Mouse (Mus musculus) forebrain, embryonic 15.5 days (tissue): Measurements from ENCODE around the gene Rsph9. TPM values are rescaled to one million over a fixed set of nuclear protein-coding genes. Genes with fewer than 3 reads are reported as not detected.
A peak's percentile ranks its signal among the peaks of the same experiment; 100 is the strongest.

Experiments used
- ATAC-seq: fragments of 200-750 bp; cut with Nextera tagmentation; replicated peaks from 2 replicates; pipeline ENCODE4 v1.8.0; 2017; ENCODE audit warnings: mild to moderate bottlenecking, moderate TSS enrichment, moderate library complexity
- H3K27ac ChIP-seq: fragments of 300-500 bp; sonication (generic); replicated peaks from 2 replicates; pipeline ENCODE4 v1.5.1; 2015; ENCODE audit warnings: mild to moderate bottlenecking, inconsistent platforms
- H3K27me3 ChIP-seq: fragments of 300-500 bp; sonication (generic); 2 replicates; pipeline ENCODE4 v1.6.1; 2015; ENCODE audit warnings: inconsistent platforms
- H3K36me3 ChIP-seq: fragments of 300-500 bp; sonication (generic); 2 replicates; pipeline ENCODE4 v1.6.1; 2015; ENCODE audit warnings: mild to moderate bottlenecking, inconsistent platforms
- H3K4me1 ChIP-seq: fragments of 300-500 bp; sonication (generic); 2 replicates; pipeline ENCODE4 v1.6.1; 2015; ENCODE audit warnings: inconsistent platforms
- H3K4me2 ChIP-seq: fragments of 300-500 bp; sonication (generic); replicated peaks from 2 replicates; pipeline ENCODE4 v1.6.1; 2015; ENCODE audit warnings: mild to moderate bottlenecking, inconsistent platforms
- H3K4me3 ChIP-seq: fragments of 300-500 bp; sonication (generic); 2 replicates; pipeline ENCODE4 v1.5.1; 2015; ENCODE audit warnings: mild to moderate bottlenecking, inconsistent platforms
- H3K9ac ChIP-seq: fragments of 300-500 bp; sonication (generic); replicated peaks from 2 replicates; pipeline ENCODE4 v1.6.1; 2015; ENCODE audit warnings: mild to moderate bottlenecking, inconsistent platforms
- H3K9me3 ChIP-seq: fragments of 300-500 bp; sonication (generic); 2 replicates; pipeline ENCODE4 v1.6.1; 2016; ENCODE audit warnings: inconsistent platforms
- WGBS: fragments of 180-500 bp; shearing (Covaris S2); methylation state at CpG from one replicate; pipeline ENCODE4 v1.1.7; 2015; ENCODE audit warnings: mixed read lengths; 5-methylcytosine and 5-hydroxymethylcytosine counted together
- polyA plus RNA-seq: library from polyadenylated mRNA; unstranded; fragments of >200 nt; fragmentation: Nextera tagmentation; extraction: Ambion mirVana; gene quantifications from 2 replicates; pipeline ENCODE4 v1.2.1, GENCODE M21; 2015

The Rsph9 gene
- 37.2 and 45.7 TPM in 2 replicates for polyA plus RNA-seq

DNA sequence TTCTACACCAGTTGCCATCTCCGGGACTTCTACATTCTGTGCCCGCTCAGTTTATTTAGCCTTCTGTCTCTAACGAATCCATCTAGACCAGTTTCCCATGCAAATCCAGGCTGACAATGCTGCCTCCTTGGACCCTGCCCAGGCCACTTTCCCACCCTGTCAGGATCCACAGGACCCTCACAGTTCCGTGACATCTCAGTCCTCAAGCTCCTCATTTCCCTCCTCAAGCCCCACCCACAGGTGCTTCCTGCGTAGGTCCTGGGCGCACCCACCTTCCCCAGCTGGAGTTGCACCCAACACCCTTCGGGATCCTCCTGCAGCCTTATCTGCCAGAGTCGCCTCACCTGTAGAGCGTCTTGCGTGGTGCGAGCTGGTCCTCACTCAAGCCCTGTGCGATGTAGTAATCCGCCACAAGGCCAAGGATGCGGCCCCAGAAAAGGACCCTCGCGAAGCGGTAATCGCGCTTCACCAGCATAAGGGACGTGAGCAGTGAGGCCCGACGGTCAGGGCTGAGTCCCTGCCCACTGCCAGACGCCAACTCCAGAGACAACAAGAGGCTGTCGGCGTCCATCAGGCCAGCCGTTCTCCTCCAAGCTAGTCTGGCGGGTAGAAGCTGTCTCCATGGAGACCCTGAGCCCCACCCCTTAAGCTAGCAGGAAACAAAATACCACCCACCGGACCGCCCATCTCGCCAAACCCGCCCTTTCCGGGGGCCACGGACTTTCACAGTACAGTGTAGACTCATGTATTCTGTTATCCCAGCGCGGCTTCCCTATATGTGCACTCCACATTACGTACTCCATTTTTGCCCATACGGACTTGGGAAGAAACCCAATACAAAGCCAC, at the start of gene Rsph9:
Rsph9 (minus strand) TSS at position 639 of the 846 bp plus-strand sequence.
- 4% methylated on average over 37 of the region's 37 CpGs for WGBS
- Histone ChIP-seq H3K27me3 (no peaks in the 10 kb centered on the region), H3K36me3 (peaks cover 23% of the 10 kb centered on the region), H3K9me3 (no peaks in the 10 kb centered on the region), H3K27ac (peak within 1 kb of the TSS; percentile 35), H3K4me2 (peak within 1 kb of the TSS; percentile 86), H3K4me1 (peaks cover 16% of the 10 kb centered on the region), H3K9ac (peak within 1 kb of the TSS; percentile 60), H3K4me3 (peak within 1 kb of the TSS; percentile 59)
- ATAC-seq = peak; percentile 97

DNA sequence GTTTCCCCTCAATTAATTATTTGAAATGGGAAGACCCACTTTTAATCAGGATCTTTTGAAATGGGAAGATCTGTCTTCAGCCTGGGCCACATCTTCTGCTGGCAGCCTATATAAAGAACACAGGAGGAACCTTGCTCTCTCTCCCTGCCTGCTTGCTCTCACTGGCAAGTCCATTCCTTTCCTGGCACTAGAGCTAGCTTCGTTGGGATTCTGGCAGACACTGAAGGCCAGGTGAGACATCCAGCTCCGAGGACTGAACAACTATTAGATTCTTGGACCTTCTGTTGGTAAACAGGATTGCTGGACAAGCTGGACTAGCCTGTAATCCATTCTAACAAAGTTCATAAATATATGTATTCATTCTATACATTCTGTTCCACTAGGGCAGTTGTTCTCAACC, 44.8 kb upstream of the Rsph9 start:
- no peak overlapping the region for H3K27ac ChIP-seq
- H3K4me1 ChIP-seq = no peaks in the 10 kb centered on the region
- ATAC-seq = no peak
- no peaks in the 10 kb centered on the region for H3K9me3 ChIP-seq
- no peak overlapping the region for H3K4me2 ChIP-seq
- H3K4me3 ChIP-seq = no peak overlapping the region
- 95% methylated on average over 2 of the region's 2 CpGs for WGBS
- no peaks in the 10 kb centered on the region for H3K27me3 ChIP-seq
- H3K36me3 ChIP-seq = peaks cover 79% of the 10 kb centered on the region
- H3K9ac ChIP-seq = no peak overlapping the region

DNA sequence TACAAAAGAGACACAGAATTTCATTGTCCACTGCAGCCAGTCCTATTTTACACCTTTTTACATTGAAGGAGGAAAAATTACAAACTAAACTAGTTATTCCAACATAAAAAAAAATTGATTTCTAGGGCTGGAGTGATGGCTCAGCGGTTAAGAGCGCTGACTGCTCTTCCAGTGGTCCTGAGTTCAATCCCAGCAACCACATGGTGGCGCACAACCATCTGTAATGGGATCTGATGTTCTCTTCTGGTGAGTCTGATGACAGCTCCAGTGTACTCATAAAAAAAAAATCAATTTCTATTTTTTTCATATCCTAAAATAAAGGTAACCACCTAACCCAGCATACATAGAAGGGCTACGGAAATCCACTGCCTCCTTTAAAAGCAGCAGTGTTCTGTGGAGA, 38.3 kb upstream of the Rsph9 start:
- H3K9ac ChIP-seq = no peak overlapping the region
- no peaks in the 10 kb centered on the region for H3K9me3 ChIP-seq
- WGBS = 89% methylated on average over 4 of the region's 4 CpGs
- H3K4me2 ChIP-seq = no peak overlapping the region
- no peaks in the 10 kb centered on the region for H3K4me1 ChIP-seq
- H3K27ac ChIP-seq = no peak overlapping the region
- peaks cover 88% of the 10 kb centered on the region for H3K36me3 ChIP-seq
- H3K27me3 ChIP-seq = no peaks in the 10 kb centered on the region
- no peak for ATAC-seq
- no peak overlapping the region for H3K4me3 ChIP-seq

DNA sequence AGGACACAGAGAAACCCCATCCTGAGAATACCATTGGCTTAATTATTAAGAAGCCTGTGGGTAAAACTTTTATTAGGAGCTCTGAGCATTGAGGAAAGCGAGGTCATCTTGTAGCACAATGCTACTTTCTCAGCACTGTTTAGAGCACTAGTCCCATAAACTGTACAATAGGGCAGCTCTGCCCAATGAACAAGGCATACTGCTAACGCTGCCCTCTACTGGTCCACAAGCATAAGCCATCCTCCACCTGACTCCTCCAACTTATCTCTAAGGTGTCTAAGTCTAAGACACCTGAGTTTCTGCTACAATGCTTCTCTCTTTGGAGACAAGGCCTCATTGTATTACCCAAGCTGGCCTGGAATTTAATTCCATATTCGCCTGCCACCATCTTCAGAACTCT, 26.5 kb upstream of the Rsph9 start:
- Histone ChIP-seq H3K27ac (no peak overlapping the region), H3K4me3 (no peak overlapping the region), H3K36me3 (peaks cover 77% of the 10 kb centered on the region), H3K9me3 (no peaks in the 10 kb centered on the region), H3K27me3 (no peaks in the 10 kb centered on the region), H3K4me2 (no peak overlapping the region), H3K9ac (no peak overlapping the region), H3K4me1 (no peaks in the 10 kb centered on the region)
- ATAC-seq = no peak
- 77% methylated on average over 3 of the region's 3 CpGs for WGBS

DNA sequence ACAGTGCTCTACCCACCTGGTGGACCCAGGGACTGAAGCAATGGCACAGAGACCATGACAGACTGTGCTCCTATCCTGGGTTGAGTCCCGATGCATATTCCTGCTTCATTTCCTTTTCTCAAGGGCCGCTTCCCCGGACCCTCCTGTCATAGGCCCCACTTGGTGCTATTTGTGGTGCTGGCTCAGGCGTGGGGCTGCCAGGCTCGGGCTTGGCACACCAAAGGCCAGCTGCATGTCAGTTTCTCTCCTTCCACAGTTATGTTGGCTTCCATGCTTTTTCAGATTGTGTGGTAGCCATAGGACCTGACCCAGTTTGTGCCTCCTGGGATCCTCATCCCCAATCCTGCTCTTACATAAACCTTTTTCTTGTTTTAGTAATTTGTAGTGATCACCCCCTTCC, 24.8 kb upstream of the Rsph9 start:
- 95% methylated on average over 5 of the region's 5 CpGs for WGBS
- H3K27me3 ChIP-seq = no peaks in the 10 kb centered on the region
- H3K9me3 ChIP-seq = no peaks in the 10 kb centered on the region
- H3K4me3 ChIP-seq = no peak overlapping the region
- ATAC-seq = no peak
- no peak overlapping the region for H3K4me2 ChIP-seq
- peaks cover 85% of the 10 kb centered on the region for H3K36me3 ChIP-seq
- H3K9ac ChIP-seq = no peak overlapping the region
- no peak overlapping the region for H3K27ac ChIP-seq
- H3K4me1 ChIP-seq = no peaks in the 10 kb centered on the region

DNA sequence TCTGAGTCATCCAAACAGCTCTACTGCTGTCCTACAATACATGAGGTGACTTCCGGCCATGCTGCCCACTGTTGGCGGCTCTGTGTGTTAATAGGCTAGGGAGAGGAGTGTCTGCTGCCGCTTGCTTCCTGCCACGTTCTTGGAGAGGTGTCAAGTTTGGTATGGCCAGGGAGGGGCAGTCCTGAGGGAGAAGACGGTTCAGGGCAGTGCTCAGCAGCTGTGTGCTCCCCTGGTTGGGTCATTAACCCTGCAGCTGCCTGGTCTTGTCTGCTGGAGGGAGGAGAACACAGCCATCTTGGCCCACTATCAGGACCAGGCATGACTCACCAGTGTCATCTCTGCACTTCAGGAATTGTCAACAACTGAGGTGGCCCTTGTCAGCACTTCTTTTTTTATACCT, 24.3 kb upstream of the Rsph9 start:
- no peak overlapping the region for H3K4me3 ChIP-seq
- peaks cover under 1% of the 10 kb centered on the region; the same call in 1 of the 2 replicates for H3K4me1 ChIP-seq
- H3K9ac ChIP-seq = no peak overlapping the region
- no peaks in the 10 kb centered on the region for H3K27me3 ChIP-seq
- no peak for ATAC-seq
- no peaks in the 10 kb centered on the region for H3K9me3 ChIP-seq
- WGBS = 63% methylated on average over 5 of the region's 5 CpGs
- no peak overlapping the region for H3K27ac ChIP-seq
- no peak overlapping the region for H3K4me2 ChIP-seq
- H3K36me3 ChIP-seq = peaks cover 83% of the 10 kb centered on the region

DNA sequence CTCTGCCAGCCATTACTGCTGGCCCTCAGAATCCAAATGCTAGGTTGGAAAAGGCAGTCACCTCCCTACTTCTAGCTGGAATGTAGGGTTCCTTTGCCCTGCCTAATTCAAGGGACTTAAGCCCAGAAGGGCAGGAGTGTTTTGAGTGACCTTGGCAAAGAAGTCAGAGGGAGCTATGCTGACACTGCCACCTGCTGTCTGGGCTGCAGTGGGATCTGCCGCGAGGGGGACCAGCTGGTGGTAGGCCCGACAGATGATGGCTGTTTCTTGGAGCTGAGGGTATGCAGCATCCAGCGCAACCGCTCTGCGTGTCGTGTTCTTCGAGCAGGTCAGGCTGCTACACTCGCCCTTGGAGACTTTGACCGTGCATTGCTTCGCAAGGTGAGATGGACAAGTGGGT, 23.0 kb upstream of the Rsph9 start:
- no peaks in the 10 kb centered on the region for H3K27me3 ChIP-seq
- WGBS = 89% methylated on average over 11 of the region's 11 CpGs
- no peaks in the 10 kb centered on the region for H3K9me3 ChIP-seq
- H3K9ac ChIP-seq = no peak overlapping the region
- no peak overlapping the region for H3K27ac ChIP-seq
- H3K36me3 ChIP-seq = peaks cover 71% of the 10 kb centered on the region
- H3K4me2 ChIP-seq = no peak overlapping the region
- H3K4me3 ChIP-seq = no peak overlapping the region
- no peak for ATAC-seq
- peaks cover 14% of the 10 kb centered on the region for H3K4me1 ChIP-seq

DNA sequence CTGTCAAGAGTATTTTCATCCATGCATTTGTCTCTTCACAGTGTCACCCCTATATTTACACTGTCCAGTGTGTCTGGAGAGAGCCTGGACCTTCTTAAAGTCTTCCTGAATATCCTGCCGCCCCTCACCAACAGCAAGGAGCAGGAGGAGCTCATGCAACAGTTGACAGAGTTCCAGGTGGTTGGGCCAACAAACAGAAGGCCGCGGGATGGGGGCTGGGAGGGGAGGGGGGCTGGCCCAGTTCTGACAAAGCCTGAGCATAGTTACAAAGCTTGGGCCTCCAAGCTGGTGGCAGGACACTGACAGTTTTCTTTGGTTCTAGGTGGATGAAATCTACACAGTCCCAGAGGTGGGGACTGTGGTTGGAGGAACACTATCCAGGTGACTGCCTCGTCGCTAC, 22.3 kb upstream of the Rsph9 start:
- Histone ChIP-seq H3K27me3 (no peaks in the 10 kb centered on the region), H3K4me2 (no peak overlapping the region), H3K36me3 (peaks cover 65% of the 10 kb centered on the region), H3K27ac (no peak overlapping the region), H3K4me3 (no peak overlapping the region), H3K4me1 (peaks cover 20% of the 10 kb centered on the region), H3K9ac (no peak overlapping the region), H3K9me3 (no peaks in the 10 kb centered on the region)
- WGBS = 86% methylated on average over 5 of the region's 5 CpGs
- no peak for ATAC-seq

DNA sequence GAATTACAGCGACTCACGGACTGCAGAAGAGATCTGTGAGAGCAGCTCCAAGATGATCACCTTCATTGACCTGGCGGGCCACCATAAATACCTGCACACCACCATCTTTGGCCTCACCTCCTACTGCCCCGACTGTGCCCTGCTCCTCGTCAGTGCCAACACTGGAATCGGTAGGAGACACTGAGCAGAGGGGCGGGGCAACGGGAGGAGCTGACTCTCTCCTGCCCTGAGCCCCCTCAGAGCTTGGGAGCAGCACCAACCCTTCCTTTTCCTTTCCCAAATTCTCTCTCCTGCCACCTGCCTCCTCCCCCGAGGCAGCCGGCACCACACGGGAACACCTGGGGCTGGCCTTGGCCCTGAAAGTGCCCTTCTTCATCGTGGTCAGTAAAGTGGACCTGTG, 21.4 kb upstream of the Rsph9 start:
- H3K27ac ChIP-seq = no peak overlapping the region
- 93% methylated on average over 12 of the region's 12 CpGs for WGBS
- no peak overlapping the region for H3K9ac ChIP-seq
- no peak overlapping the region for H3K4me3 ChIP-seq
- peaks cover 20% of the 10 kb centered on the region for H3K4me1 ChIP-seq
- no peak overlapping the region for H3K4me2 ChIP-seq
- H3K36me3 ChIP-seq = peaks cover 59% of the 10 kb centered on the region
- no peaks in the 10 kb centered on the region for H3K27me3 ChIP-seq
- no peaks in the 10 kb centered on the region for H3K9me3 ChIP-seq
- no peak for ATAC-seq

DNA sequence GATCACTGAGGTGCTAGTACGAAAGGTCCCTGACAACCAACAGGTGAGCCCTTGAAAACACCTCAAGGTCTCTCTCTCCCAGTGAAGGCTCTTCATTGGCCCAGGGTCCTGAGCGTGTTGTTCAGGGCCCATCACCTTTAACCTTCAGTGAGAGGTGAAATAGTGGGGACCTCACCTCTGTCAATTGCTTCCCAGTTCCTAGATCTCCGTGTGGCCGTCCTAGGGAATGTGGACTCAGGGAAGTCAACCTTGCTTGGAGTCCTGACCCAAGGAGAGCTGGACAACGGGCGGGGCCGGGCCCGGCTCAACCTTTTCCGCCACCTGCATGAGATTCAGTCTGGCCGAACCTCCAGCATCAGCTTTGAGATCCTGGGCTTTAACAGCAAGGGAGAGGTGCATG, 20.8 kb upstream of the Rsph9 start:
- ATAC-seq = no peak
- Histone ChIP-seq H3K27ac (no peak overlapping the region), H3K4me2 (no peak overlapping the region), H3K4me1 (peaks cover 26% of the 10 kb centered on the region), H3K27me3 (no peaks in the 10 kb centered on the region), H3K4me3 (no peak overlapping the region), H3K9me3 (no peaks in the 10 kb centered on the region), H3K36me3 (peaks cover 56% of the 10 kb centered on the region), H3K9ac (no peak overlapping the region)
- WGBS = 93% methylated on average over 10 of the region's 10 CpGs

DNA sequence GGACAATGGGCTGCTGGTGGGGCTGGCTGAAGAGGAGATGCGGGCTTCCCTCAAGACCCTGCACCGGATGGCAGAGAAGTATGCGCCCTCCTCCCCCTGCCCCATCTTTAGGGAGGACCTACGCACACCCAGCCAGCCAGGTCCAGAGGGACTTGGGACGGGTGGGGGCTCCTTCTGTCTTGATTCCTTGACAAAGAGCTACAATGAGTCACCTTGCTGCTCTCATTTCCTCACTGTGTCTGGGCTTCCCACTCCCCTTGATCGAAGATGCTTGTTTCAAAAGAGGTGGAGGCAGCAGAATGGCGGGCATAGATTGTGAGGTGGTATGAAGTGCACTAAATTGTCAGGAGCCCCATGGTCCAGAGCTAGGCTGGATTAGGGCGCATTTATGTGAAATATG, 20.3 kb upstream of the Rsph9 start:
- Histone ChIP-seq H3K27me3 (no peaks in the 10 kb centered on the region), H3K4me3 (no peak overlapping the region), H3K36me3 (peaks cover 51% of the 10 kb centered on the region), H3K9me3 (no peaks in the 10 kb centered on the region), H3K27ac (no peak overlapping the region), H3K9ac (no peak overlapping the region), H3K4me1 (peaks cover 30% of the 10 kb centered on the region), H3K4me2 (no peak overlapping the region)
- ATAC-seq = no peak
- WGBS = 96% methylated on average over 8 of the region's 8 CpGs

DNA sequence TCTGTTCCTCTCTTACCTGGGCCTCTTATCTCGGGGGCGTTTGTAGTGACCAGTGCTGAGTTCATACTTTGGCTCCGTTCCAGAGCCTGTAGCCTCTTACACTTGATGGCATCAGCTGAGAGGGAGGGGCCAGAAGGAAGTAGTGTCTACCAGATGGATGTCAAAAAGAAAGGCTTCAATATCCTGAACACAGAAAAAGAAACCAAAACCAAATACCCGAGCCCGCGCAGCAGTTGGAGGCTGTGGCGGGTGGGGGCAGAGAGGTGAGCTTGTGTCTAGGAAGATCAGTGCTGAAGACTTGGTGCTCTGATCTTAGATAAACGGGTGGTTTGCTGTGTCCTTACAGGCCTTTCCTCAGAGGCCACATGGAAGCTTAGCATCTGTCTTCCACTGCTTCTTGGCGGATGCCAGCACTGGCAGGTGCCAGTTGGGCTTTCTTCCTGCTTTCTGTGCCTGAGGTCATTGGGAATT, 19.0 kb upstream of the Rsph9 start:
- H3K4me2 ChIP-seq = 0 out of 2 replicates have a peak overlapping the region, but pooled peaks have one; percentile 2
- 84% methylated on average over 9 of the region's 9 CpGs for WGBS
- H3K4me3 ChIP-seq = no peak overlapping the region

More for the DNA sequence above, 19.0 kb upstream of the Rsph9 start:
- Histone ChIP-seq H3K9ac (no peak overlapping the region), H3K36me3 (peaks cover 39% of the 10 kb centered on the region), H3K27me3 (no peaks in the 10 kb centered on the region), H3K9me3 (no peaks in the 10 kb centered on the region), H3K4me1 (peaks cover 30% of the 10 kb centered on the region), H3K27ac (no peak overlapping the region)
- no peak for ATAC-seq
